Mouse (Mus musculus): ENCODE results near the gene Gkn2.
A peak's percentile ranks its signal among the peaks of the same experiment; 100 is the strongest.

Gkn2 gene

DNA sequence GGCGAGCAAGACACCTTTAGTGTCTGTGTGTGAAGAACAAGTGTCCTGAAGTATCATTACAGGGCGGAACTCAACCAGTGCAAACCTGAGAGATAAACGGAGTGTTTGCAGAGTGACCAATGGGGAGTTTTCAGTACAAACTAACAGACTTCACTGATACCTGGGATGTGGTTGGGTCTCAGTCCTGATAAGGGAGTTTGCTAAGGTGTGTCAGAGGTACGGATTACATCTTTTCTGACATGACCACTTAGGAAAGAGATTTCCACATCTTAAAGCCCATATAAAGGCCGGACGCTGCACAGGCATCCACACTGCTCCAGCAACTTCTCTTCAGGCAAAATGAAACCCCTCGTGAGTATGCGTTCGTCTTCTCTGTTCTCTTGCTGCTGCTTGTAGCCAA is at the start of gene Gkn2:
Gene Gkn2 (plus strand): TSS at position 301 of the 400 bp plus-strand sequence.
- no peak for DNase-seq

DNA sequence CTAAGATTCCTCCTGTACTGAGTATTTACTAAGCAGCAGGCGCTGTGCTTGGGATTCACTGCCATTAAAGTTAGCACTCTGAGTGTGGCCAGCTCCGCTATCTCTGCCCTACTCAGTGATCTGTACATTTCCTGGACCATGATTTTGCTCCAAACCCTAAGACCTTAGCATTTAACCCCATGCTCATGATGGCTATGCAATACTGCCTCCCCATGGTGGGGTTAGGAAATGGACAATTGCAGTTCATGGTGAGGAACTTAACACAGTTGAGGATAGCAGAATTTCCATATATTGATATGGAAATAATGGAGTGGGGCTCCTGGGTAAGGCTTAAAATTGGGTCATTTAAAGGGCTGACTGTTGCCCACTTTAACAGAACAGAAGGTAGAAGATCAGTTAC is 49.8 kb upstream of the Gkn2 start:
- DNase-seq = peak; percentile 69 to 71

DNA sequence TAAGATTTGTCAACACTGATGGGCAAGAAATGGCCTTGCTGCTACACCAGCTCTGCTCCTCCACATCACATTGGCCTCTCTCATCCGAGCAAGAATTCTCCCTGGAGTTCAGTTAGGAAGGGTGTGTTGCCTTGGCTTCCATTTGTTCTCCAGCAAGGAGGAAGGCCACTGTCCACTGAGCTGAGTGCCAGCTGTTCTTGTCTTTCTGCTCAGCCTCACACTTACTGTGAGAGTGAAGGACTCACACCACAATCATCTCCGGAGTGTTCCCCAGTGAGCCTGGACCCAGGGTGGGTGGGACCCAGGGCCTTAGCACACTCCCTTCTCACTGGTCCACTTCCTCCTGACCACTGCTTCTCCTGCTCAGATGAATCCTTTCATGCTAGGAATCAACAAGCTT is 46.2 kb upstream of the Gkn2 start:
- no peak for DNase-seq

DNA sequence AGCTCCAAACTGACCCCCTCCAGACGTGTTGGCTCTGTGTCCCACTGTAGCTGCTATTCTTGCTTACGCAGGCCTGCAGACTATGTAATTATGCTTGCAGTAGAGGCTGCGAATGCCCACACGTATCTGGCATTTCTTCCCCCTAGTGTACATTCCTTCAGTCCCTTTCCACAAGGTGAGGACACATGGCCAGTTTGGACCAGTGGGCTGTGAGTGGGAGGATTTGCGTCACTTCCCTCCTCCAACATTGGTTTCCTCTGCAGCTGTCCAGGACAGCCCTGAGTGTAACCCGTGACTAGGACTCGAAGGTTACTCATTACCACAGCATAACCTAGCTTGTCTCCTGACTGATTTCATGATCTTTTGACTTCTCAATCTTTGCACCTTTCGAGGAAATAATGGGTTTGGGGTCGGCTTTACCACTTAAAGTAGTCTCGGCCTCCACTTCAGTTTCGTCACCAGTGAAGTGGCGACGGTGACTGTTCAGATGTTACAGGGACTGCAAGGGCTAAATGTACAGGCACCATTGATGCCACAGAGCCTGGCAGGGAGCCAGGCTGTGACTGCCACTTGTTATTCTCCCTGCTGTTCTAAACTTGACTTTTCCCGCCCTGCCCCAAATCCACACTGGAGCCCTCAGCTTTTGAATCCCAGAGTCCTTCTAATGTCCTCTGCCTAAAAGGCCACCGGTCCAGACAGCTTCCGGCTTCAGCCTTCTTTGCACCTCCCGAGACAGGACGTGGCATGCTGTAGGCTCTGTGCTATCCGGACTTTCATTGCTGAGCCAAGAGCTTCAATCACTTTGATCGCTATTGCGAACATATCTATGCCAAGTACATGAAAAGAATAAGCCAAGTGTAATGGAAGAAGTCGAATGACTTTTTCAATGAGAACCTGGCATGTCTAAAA is 44.6 kb upstream of the Gkn2 start:
- no peak for DNase-seq

DNA sequence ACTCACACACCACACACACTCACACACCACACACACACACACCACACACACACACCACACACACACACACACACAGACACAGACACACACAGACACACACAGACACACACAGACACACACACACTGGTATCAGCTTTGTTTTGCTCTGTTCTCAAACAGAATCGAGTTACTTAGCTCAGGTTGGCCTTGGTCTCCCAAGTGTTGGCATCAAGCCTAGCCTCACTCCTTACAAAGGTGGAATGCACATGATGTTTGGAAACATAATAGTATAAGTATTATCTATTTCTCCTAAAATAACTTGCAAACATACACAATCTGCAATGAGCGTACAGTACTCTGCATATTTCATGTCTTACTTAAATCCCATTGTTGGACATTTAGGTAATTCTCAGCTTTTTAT is 40.8 kb upstream of the Gkn2 start:
- no peak for DNase-seq

DNA sequence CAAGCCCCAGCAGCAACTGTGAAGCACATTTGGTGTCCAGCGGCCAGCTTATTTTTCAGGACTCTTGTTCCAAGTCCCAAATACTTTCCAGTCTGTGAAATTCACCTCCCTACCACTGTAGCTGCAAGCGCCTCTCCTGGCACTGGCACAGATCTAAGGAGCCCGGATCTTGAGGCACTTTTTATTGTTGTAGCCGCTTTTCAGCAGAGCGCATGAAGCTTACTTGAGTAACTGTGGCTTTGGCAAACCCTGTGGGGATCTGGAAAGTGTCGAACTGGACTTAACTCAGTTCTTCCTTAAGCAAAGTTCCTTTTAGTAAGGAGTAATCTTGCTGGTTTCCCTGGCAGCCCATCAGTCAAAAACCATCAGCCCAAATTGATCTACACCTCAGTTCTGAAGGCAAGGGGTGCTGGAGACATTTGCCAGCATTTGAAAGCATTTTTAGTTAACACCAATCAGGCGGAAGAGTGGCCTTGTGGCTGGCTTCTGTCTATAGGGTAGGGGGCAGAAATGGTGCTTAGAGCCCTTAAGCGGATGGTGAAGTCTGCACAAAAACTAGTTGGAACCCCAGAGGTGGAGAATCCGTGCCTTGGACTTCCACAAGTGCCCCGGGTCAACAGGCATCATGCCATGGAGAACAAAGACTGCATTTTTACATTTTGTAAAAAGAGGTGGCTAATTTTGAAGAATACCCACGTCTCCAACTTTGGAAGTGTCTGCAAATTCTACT is 38.6 kb upstream of the Gkn2 start:
- peak; percentile 23 to 43 for DNase-seq

DNA sequence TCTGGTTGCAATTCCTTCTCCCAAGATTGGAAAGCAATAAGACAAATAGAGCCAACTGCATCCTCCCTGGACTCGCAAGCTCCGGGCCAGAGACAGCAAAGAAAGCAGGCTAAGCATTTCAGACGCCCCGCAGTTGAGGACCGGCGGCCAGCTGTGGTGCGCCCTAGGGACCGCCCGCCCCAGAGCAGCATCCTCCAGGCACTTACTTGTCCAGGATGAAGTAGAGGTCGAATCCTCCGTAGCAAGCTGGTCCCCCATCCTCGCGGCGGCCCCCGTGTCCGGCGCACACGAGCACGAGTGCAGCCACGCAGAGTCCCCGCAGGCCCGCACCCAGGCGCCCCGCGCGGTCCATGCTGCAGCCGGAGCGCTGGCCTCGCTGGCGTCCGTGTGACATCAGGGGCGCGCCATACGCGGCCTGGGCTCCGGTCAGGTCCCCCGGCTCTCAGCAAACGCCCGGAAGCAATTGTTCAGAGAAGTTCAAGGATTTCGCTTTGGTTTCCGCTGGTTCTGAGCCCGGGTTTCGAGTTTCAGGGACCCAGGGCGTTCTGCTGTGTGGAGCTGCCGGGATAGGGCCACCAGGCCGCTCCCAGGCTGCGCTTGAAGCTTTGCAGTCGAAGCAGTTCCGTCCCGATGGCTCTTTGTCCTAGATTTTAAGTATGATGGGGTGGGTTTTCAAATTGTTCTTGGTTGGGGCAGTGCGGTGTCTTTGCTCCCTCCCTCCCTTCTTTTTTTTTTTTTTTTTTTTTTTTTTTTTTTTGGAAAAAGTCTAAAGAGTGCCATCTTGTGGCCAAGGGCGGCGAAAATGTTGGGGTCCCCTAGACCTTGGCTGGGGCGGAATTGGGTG is 37.8 kb upstream of the Gkn2 start, which contains the start of gene Antxr1:
Gene Antxr1 (minus strand): TSS at position 731 of the 844 bp plus-strand sequence.
- DNase-seq = peak; percentile 69 to 73

DNA sequence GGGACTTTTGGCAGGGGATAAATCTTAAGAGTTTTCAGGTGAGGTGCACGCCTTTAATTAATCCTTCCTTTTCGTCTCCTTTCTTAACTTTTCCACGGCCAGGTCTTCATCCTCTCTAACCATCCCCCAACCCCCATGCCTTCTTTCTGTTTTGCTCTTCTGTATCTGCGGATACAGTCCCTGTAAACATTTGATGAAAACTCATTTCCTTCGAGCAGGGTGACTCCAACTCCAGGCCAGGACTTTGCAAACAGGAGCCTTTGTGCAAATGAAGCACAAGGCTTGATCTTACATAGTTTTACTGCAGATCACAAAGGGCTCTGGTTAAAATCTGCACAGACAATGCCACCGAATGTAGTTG is 37.2 kb upstream of the Gkn2 start:
- DNase-seq = no peak

DNA sequence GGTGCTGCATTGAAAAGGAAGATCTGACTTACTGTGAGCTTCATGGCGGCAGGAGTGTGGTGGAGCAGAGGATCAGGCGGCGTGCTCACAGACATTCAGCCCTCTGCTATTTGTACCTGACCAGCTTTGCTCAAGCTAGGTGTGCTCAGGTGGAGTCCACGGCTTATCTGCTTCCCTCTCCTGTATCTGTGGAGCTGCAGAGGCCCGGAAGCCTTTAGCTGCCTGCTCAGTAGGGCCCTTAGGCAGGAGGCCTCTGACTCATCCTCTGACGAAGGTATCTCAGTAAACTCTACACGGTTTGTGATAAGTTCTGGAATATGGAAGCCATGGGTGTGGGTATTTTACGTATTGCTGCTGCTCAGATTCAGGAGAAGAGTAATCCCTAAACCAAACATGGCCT is 22.3 kb upstream of the Gkn2 start, which contains the start of gene Gkn1:
Gene Gkn1 (minus strand): TSS at position 114 of the 400 bp plus-strand sequence.
- no peak for DNase-seq

DNA sequence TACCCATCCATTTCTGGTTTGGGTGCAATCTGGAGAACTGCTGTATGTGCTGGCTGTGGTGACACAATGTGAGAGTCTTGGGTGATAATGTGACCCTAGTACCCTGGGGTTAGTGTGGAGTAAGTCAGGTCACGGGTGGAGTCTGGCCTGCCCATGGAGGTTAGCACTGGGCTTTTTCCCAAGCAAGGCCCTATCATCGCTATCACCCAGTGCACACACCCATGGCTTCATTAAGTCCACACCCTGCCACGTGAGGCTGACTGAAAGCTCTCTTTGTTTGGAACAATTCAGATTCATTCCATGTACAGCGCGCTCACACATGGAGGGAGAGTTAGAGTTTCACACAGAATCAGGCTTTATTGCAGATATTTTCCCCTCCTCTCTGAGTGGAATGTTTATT is 18.7 kb upstream of the Gkn2 start:
- no peak for DNase-seq

DNA sequence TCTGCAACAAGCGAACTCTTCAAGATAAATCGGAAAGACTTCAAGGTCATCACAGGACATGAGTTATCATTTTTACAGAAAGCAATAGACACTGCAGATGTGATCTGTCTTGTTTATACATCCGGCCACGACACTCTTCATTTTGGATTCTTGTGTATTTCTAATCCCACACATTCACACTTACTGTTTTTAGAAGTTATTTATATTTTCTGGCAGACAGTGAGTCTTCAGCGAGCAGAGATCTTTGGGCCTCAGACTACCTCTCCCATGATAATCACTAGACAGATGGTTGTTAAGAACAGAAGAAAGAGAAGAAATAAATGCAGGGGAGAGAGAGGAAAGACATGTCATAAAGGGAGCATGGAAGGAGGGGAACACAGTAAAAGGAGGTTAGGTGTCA is 3.9 kb upstream of the Gkn2 start:
- DNase-seq = no peak

DNA sequence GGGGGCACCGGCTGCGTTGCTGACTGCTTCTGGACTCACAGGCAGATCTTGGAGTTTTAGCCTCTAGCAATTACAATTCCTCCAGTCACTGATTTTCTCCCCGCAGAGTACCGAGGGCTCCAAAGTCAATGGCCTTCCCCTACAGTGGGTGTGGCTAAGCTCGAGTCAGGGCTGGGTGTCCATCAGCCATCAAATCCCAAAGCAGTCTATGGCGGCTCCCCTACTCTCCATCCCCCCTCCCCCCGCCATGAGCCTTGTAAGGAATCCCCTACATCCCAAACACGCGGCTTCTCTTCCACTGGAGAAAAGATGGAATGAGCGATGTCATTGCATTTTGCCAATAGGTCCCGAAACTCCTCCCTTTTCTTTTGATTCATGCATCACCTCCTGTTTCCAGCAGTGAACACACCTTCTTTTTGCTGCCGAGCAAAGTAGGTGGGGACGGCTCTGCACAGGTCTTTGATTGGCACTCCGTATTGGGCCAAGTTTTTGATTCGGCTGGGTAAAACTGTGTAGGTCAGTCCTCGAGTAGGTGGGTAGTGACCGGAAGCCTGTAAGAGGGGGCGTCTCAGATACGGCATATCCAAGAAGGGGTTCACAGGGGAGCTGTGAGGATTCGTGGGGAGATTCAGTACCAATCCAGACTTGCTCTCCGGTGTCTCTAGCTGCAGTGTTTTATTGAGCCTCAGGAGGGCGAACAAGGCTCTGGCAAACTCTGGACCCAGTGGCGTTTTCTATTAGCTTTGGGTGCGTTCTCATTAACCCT is 11.0 kb downstream of the Gkn2 start:
- DNase-seq = peak; percentile 43 to 44

DNA sequence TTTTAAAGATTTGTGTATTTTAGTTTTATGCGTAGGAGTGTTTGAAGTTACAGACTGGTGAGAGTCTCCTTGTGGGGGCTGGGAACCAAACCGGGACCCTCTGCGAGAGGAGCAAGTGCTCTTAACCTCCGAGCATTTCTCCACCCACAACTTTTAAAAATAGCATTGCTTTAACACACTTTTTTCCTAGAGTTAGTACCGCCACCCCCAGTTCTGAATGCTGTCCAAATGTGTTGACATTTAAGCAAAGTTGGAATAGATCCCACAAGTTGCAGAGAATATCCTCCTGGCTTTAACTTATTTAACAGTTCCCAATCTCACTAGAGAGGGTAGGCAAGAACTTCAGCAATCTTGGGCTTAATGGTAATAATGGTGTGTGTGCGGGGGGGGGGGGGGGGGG is 11.6 kb downstream of the Gkn2 start:
- DNase-seq = no peak

DNA sequence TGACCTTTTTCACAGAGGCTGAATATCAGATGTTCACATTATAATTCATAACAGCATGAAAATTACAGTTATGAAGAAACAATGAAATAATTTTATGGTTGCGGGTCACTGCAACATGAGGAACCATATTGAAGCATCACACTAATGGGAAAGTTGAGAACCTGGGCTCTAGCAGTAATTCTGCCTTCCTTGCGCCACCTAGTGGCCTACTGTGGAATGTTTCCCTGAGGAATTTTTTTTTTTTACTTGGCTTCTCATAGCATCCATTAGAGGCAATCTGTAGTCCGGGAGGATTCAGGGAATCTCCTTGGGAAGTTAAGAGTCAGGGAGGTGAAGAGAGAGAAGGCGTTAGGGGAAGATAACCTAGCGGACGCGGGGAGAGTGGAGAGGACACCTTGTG is 13.0 kb downstream of the Gkn2 start:
- peak; percentile 82 to 84 for DNase-seq

DNA sequence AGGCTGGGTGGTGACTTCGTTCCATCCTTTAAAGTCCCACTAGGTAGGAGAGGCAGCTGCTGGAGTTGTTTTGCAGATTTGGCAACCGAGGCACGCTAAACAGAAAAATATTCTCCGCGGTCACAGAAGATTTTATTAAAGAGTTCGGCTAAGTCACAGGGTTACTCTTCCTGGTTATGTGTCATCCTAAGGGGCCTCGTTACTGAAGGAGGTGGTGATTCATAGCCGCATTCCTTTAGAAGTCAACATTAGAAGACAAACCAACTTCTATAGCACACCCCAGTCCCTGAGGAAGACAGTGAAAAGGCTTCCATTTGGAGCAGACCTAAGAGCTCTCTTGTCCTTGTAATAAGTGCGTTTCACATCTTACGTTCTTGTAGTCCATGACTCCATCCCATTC is 13.5 kb downstream of the Gkn2 start:
- DNase-seq = no peak

DNA sequence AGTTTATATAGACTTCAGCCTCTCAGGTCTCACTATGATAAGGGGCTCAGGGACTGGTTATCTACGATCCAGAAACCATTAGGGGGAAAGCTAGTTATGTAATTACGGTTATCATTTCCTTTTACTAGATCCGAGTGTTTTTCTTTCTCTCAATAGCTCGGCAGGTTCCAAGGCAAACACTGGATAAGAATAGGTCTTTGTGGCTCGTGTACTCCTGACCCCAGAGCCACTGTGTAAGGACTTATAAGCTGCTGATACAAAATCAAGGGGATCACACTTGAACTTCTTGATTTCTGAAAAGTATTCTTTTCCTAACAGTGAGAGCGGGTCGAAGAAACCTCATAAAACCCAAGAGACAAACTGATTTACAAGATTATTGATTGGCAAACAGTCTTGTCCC is 15.7 kb downstream of the Gkn2 start, which contains the start of gene Gkn3:
Gene Gkn3 (minus strand): TSS at position 59 of the 400 bp plus-strand sequence.
- no peak for DNase-seq

DNA sequence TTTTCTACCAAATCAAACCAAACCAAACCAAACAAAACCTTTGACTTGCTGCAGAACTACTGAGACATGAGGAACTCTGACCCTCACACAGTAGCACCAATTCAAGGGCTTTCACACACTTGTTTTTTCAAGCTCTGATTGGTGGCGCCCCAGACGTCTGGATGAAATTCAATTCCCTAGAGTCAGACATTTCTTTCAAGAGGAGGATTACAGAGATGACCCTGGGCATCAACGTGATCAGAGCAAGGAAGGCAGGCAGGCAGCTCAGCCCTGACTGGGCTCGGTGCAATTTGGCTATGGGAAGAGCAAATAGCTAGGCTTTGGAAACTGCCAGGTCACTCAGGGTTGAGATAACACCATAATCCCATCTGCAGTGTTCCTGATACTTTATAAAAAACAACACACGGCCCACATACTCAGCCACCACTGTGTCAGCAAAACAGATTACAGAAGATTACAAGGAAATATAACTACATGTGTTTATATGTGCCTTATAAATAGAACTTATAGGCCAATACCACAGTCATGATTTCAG is 16.4 kb downstream of the Gkn2 start:
- no peak for DNase-seq

DNA sequence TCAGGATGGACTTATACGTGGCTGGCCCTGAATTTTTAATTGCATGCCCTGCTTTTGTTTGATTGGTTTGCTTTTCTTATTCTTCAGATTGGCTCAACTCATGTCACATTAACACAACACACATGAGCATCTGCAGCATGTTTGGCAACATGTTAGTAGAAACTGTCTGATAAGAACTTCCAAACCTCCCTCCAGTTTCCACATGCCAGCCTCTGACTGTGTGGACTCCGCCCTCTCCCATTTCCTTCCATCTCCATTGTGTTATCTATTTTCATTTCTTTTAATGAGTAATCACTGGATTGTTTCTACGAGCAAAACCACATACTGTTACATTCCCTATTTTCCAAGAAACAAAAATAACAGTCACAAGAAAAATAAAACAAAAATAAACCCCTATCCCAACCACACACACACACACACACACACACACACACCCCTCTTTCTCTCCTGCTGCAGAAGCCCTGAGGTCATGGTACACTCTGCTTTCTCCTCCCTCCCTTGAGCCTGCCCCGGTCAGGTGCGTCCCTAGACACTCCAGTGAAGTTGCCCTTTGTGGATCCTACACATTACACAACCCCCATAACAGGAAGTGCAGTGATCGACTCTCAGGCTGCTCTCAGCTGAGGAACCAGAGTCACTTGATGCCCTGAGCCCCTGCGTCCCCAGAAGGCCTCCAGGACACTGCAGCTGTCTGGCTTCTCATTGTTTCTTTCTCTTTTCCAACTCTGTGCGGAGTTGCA is 20.5 kb downstream of the Gkn2 start:
- DNase-seq = no peak

DNA sequence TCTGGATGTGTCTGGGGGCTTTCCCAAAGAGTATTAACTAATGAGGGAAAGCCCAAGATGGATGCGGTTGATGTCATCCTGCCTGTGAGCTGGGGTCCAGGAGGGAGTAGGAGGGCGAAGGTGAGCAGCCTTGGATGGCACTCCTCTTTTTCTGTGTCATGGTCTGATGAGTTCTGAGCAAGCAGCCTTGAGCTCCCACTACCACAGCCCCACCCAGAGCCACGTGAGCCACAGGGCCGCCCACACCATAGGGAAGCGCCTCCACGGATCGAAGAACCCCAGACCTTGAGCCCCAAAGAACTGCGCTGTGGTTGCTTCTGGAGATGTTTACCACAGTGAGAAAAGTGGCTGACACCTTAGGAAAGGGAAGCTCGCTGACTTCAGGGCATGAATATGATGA is 21.6 kb downstream of the Gkn2 start:
- no peak for DNase-seq

DNA sequence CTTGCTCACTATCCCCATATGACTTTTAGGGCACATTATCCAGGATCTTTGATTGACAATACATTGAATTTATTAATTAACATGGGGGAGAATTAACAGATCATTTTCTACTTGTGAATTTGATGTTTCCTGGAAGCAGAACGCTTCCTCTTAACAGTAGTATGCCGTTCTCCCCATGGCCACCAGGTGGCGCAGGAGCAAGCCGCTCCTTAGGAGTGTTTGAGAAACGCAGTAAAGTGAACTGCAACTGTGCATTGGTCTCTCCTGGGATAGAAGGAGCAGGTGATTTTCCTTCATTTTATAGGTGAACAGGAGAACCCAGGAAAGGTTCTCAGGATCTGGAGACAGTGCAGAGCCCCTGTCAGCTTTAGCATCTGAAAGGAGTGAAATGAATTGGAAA is 26.0 kb downstream of the Gkn2 start:
- DNase-seq = peak; percentile 82 to 89

DNA sequence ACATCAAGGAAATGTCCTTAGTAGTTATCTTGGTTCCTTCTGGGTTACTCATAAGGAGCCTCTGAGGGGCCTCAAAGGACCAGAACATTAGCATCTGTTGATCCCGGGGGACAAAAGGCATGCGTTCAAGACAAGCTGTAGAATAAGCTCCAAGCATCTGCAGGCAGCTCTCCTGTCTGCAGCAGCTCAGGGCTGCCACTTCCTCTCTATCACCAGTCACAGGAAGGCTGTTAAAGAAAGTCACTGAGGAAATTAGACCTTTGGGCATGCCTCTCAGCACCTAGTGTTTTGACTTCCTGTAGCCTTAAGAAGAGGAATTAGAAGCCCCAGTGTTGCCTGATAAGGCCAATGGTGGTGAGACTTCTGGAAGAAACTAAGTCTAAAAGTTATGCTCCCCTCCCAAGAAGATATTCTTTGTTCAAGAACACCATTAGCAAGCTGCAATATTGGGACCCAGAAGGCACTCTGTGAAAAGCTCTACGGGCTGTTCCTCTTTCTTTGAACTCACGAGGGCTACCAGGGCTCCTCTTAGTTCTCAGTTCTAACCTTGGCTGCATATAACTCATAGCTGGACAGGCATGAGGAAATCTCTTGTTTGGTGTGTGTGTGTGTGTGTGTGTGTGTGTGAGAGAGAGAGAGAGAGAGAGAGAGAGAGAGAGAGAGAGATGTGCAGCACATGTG is 26.9 kb downstream of the Gkn2 start:
- no peak for DNase-seq
